7 mouse cellular contexts compared by ENCODE assay signal in the genomic region with DNA sequence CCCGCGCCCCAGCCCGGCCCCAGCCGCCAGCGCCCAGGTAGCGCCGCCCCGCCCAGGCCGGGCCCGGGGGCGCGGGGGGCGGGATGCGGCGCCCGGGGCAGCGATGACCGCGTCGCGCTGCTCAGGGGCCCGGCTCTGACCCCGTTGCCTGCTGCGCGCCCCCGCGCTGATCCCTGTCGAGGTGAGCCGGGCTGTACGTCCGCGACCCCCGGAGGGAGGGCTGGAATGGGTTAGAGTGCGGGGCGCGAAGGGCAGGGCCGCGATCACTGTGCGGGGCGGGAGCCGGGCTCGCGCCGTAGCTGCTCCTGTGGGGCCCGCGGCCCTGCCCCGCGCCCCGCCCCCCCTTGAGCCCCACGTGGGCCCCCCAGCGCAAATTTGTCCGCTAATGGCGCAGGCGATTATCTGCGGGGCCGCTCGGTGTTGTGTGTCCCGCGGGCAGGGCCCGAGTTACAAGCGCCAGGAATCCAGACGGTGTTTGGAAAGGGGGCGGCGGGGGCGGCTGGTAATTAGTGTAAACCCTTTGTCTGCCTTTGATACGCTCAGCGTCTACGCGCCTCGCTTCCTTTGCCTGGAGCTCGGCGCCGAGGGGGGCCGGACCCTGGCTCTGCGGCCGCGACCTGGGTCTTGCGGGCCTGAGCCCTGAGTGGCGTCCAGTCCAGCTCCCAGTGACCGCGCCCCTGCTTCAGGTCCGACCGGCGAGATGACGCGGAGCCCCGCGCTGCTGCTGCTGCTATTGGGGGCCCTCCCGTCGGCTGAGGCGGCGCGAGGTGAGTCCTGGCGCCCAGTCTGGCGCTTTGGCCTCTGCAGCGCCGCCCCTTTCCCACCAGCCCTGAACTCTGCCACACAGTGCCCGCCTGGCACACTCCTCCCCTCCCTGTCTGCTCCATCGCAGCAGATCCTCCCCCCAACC. TPM values are rescaled to one million over a fixed set of nuclear protein-coding genes. Genes with fewer than 3 reads are reported as not detected.
DNase-seq lines count a peak whose midpoint lies in the region; ATAC-seq and TF ChIP-seq lines count a peak whose summit lies in the region.

No protein-coding gene starts in this region.

- no peaks in the 10 kb centered on the region for H3K36me3 ChIP-seq in ES-E14 (ENCODE audit: control insufficient read depth, insufficient read depth, low read length, poor library complexity, severe bottlenecking)
- no peaks in the 10 kb centered on the region for H3K36me3 ChIP-seq in forebrain, embryonic 15.5 days
- H3K36me3 ChIP-seq in intestine, embryonic 15.5 days: no peaks in the 10 kb centered on the region
- H3K36me3 ChIP-seq in liver, embryonic 16.5 days (ENCODE audit: control insufficient read depth, insufficient read depth): no peaks in the 10 kb centered on the region
- no peaks in the 10 kb centered on the region for H3K36me3 ChIP-seq in neural tube, embryonic 11.5 days (ENCODE audit: control insufficient read depth, insufficient read depth, low read length)

- peak overlapping the region; percentile 66 to 93 for H3K4me3 ChIP-seq in ES-E14 (ENCODE audit: insufficient read depth in 1 of 2, low read depth in 1 of 2, low read length in 2 of 2, poor library complexity in 1 of 2, severe bottlenecking in 1 of 2)
- H3K4me3 ChIP-seq in forebrain, embryonic 15.5 days: peak overlapping the region; percentile 66
- peak overlapping the region; percentile 91 for H3K4me3 ChIP-seq in intestine, embryonic 15.5 days (replicated peaks)
- peak overlapping the region; percentile 75 for H3K4me3 ChIP-seq in liver, embryonic 16.5 days (ENCODE audit: low read depth, low read length)
- peak overlapping the region; percentile 95 for H3K4me3 ChIP-seq in neural tube, embryonic 11.5 days (ENCODE audit: low read depth, low read length)

- peak overlapping the region; percentile 87 for H3K9ac ChIP-seq in ES-E14 (ENCODE audit: insufficient read depth, low read depth, low read length, poor library complexity, severe bottlenecking)
- H3K9ac ChIP-seq in forebrain, embryonic 15.5 days (replicated peaks): peak overlapping the region; percentile 42
- H3K9ac ChIP-seq in intestine, embryonic 15.5 days: peak overlapping the region; percentile 81
- H3K9ac ChIP-seq in liver, embryonic 16.5 days (ENCODE audit: low read depth, low read length): peak overlapping the region; percentile 83
- peak overlapping the region; percentile 75 for H3K9ac ChIP-seq in neural tube, embryonic 11.5 days (ENCODE audit: low read length)

- in situ Hi-C loops in ES-E14 (cut with MboI; ENCODE audit: low sequenced_read_pairs in 2 of 2, unreplicated experiment in 2 of 2): no loop called here

- no peak overlapping the region for H3K27ac ChIP-seq in ES-E14 (ENCODE audit: insufficient read depth, low read depth, low read length, poor library complexity, severe bottlenecking)
- H3K27ac ChIP-seq in forebrain, embryonic 15.5 days (replicated peaks): no peak overlapping the region
- H3K27ac ChIP-seq in intestine, embryonic 15.5 days: peak overlapping the region; percentile 70
- peak overlapping the region; percentile 57; the same call in 1 of the 2 replicates for H3K27ac ChIP-seq in liver, embryonic 16.5 days (ENCODE audit: low read length)
- 0 out of 2 replicates have a peak overlapping the region, but pooled peaks have one; percentile 27 for H3K27ac ChIP-seq in neural tube, embryonic 11.5 days (ENCODE audit: low read depth, low read length)

- peak; percentile 52 for ATAC-seq in forebrain, embryonic 15.5 days (replicated peaks)
- peak; percentile 68 for ATAC-seq in intestine, embryonic 15.5 days
- peak; percentile 53 for ATAC-seq in liver, embryonic 16.5 days (ENCODE audit: low read depth)
- peak; percentile 33 for ATAC-seq in neural tube, embryonic 11.5 days (ENCODE audit: insufficient read depth, low FRiP score, low TSS enrichment)

- no peak for DNase-seq in ES-E14 (ENCODE audit: low read depth, low spot score)
- DNase-seq in adrenal gland, postnatal 10 days: peak; percentile 67
- peak; percentile 40 for DNase-seq in neural tube, embryonic 11.5 days (ENCODE audit: low spot score)
- peak; percentile 29 to 52 for DNase-seq in thymus, postnatal 36 days

- peak overlapping the region; percentile 78 for H3K4me2 ChIP-seq in forebrain, embryonic 15.5 days (replicated peaks)
- H3K4me2 ChIP-seq in intestine, embryonic 15.5 days (replicated peaks): peak overlapping the region; percentile 89
- peak overlapping the region; percentile 82 for H3K4me2 ChIP-seq in liver, embryonic 16.5 days (ENCODE audit: low read depth, low read length)
- H3K4me2 ChIP-seq in neural tube, embryonic 11.5 days (ENCODE audit: low read depth): peak overlapping the region; percentile 78

- H3K27me3 ChIP-seq in forebrain, embryonic 15.5 days: peaks cover 9% of the 10 kb centered on the region; the same call in 1 of the 2 replicates
- no peaks in the 10 kb centered on the region for H3K27me3 ChIP-seq in intestine, embryonic 15.5 days (replicated peaks)
- no peaks in the 10 kb centered on the region for H3K27me3 ChIP-seq in liver, embryonic 16.5 days (ENCODE audit: control insufficient read depth, insufficient read depth, low read depth, low read length)
- peaks cover 4% of the 10 kb centered on the region; the same call in 1 of the 2 replicates for H3K27me3 ChIP-seq in neural tube, embryonic 11.5 days (ENCODE audit: control insufficient read depth, insufficient read depth, low read length)

- H3K9me3 ChIP-seq in ES-E14 (ENCODE audit: control insufficient read depth, insufficient read depth, low read depth, low read length): no peaks in the 10 kb centered on the region
- no peaks in the 10 kb centered on the region for H3K9me3 ChIP-seq in forebrain, embryonic 15.5 days
- H3K9me3 ChIP-seq in intestine, embryonic 15.5 days: no peaks in the 10 kb centered on the region
- no peaks in the 10 kb centered on the region for H3K9me3 ChIP-seq in liver, embryonic 16.5 days (replicated peaks; ENCODE audit: control insufficient read depth, low read length)
- H3K9me3 ChIP-seq in neural tube, embryonic 11.5 days (ENCODE audit: control insufficient read depth, low read length): no peaks in the 10 kb centered on the region

- peaks cover 0 to 4% of the 10 kb centered on the region in 2 experiments; a peak in 1 of 4 replicates for H3K4me1 ChIP-seq in ES-E14 (ENCODE audit: control insufficient read depth in 2 of 2, insufficient read depth in 2 of 2, low read length in 2 of 2, poor library complexity in 1 of 2)
- peaks cover 35% of the 10 kb centered on the region for H3K4me1 ChIP-seq in forebrain, embryonic 15.5 days
- peaks cover 47% of the 10 kb centered on the region for H3K4me1 ChIP-seq in intestine, embryonic 15.5 days (replicated peaks)
- peaks cover 35% of the 10 kb centered on the region for H3K4me1 ChIP-seq in liver, embryonic 16.5 days (ENCODE audit: control insufficient read depth, low read depth, low read length)
- H3K4me1 ChIP-seq in neural tube, embryonic 11.5 days (ENCODE audit: control insufficient read depth, insufficient read depth, low read length): peaks cover 39% of the 10 kb centered on the region

- WGBS in forebrain, embryonic 15.5 days: 1% methylated on average over 71 of the region's 99 CpGs
- under 1% methylated on average over 83 of the region's 99 CpGs for WGBS in intestine, embryonic 15.5 days
- WGBS in liver, embryonic 16.5 days (ENCODE audit: insufficient replicate concordance): under 1% methylated on average over 76 of the region's 99 CpGs
- under 1% methylated on average over 94 of the region's 99 CpGs for WGBS in neural tube, embryonic 11.5 days

TF ChIP-seq in ES-E14, 5 proteins besides CTCF, POLR2A, EP300 and RAD21:
- TF ChIP-seq ZC3H11A (IDR thresholded peaks at IDR 0.05; ENCODE audit: borderline replicate concordance, low read depth, low read length) (no peak), CHD2 (IDR thresholded peaks at IDR 0.05; ENCODE audit: low read depth, low read length) (no peak), HCFC1 (IDR thresholded peaks at IDR 0.05; ENCODE audit: borderline replicate concordance, insufficient read depth, low read length) (no peak), ZNF384 (IDR thresholded peaks at IDR 0.05; ENCODE audit: low read depth, low read length) (no peak), MAFK (IDR thresholded peaks at IDR 0.05; ENCODE audit: insufficient read depth, low read depth, low read length) (no peak)
TF ChIP-seq in ES-E14: peak in this region for 0.

RNA-seq across cellular contexts. Expression of gene Fgfrl1, which starts 2.4 kb away (rescaled TPM):
- 15.5 and 18.9 TPM in 2 replicates for total RNA-seq in ES-E14 (2012; rRNA removed)
- total RNA-seq in adrenal gland, postnatal 10 days (2021): 10 to 100 TPM; 42.5 to 52.7 TPM
- 9.4 and 10.1 TPM in 2 replicates for polyA plus RNA-seq in forebrain, embryonic 15.5 days (2015; fragmentation: Nextera tagmentation; extraction: Ambion mirVana)
- 21.8 and 26.3 TPM in 2 replicates for polyA plus RNA-seq in intestine, embryonic 15.5 days (2015; fragmentation: Nextera tagmentation; extraction: Ambion mirVana)
- polyA plus RNA-seq in liver, embryonic 16.5 days (2015; fragmentation: Nextera tagmentation; extraction: Ambion mirVana): 2.3 and 2.9 TPM in 2 replicates
- polyA plus RNA-seq in neural tube, embryonic 11.5 days (2014; fragmentation: Nextera tagmentation; extraction: Ambion mirVana): 26.0 and 28.6 TPM in 2 replicates

RNA-seq across cellular contexts. Expression of gene Slc26a1, which starts 19.2 kb away (rescaled TPM):
- 0.26 and 0.27 TPM in 2 replicates for total RNA-seq in ES-E14 (2012; rRNA removed)
- total RNA-seq in adrenal gland, postnatal 10 days (2021): 10 to 100 TPM in 1 of 2 experiments, 1 to 10 TPM in 1; 5.7 to 11.4 TPM
- polyA plus RNA-seq in forebrain, embryonic 15.5 days (2015; fragmentation: Nextera tagmentation; extraction: Ambion mirVana): 1.8 and 1.9 TPM in 2 replicates
- polyA plus RNA-seq in intestine, embryonic 15.5 days (2015; fragmentation: Nextera tagmentation; extraction: Ambion mirVana): 3.6 and 4.9 TPM in 2 replicates
- 20.7 and 23.7 TPM in 2 replicates for polyA plus RNA-seq in liver, embryonic 16.5 days (2015; fragmentation: Nextera tagmentation; extraction: Ambion mirVana)
- 0.96 and 0.97 TPM in 2 replicates for polyA plus RNA-seq in neural tube, embryonic 11.5 days (2014; fragmentation: Nextera tagmentation; extraction: Ambion mirVana)

RNA-seq across cellular contexts. Expression of gene Dgkq, which starts 25.1 kb away (rescaled TPM):
- total RNA-seq in ES-E14 (2012; rRNA removed): 25.5 and 47.5 TPM in 2 replicates
- 10 to 100 TPM; 16.7 to 23.7 TPM for total RNA-seq in adrenal gland, postnatal 10 days (2021)
- 23.6 and 24.4 TPM in 2 replicates for polyA plus RNA-seq in forebrain, embryonic 15.5 days (2015; fragmentation: Nextera tagmentation; extraction: Ambion mirVana)
- 11.1 and 11.2 TPM in 2 replicates for polyA plus RNA-seq in intestine, embryonic 15.5 days (2015; fragmentation: Nextera tagmentation; extraction: Ambion mirVana)
- polyA plus RNA-seq in liver, embryonic 16.5 days (2015; fragmentation: Nextera tagmentation; extraction: Ambion mirVana): 3.1 and 3.4 TPM in 2 replicates
- polyA plus RNA-seq in neural tube, embryonic 11.5 days (2014; fragmentation: Nextera tagmentation; extraction: Ambion mirVana): 11.6 and 12.1 TPM in 2 replicates

RNA-seq across cellular contexts. Expression of gene Idua, which starts 34.5 kb away (rescaled TPM):
- 3.7 and 5.2 TPM in 2 replicates for total RNA-seq in ES-E14 (2012; rRNA removed)
- total RNA-seq in adrenal gland, postnatal 10 days (2021): 10 to 100 TPM in 1 of 2 experiments, 1 to 10 TPM in 1; 9.0 to 15.2 TPM
- 9.9 and 10.9 TPM in 2 replicates for polyA plus RNA-seq in forebrain, embryonic 15.5 days (2015; fragmentation: Nextera tagmentation; extraction: Ambion mirVana)
- 12.0 and 12.8 TPM in 2 replicates for polyA plus RNA-seq in intestine, embryonic 15.5 days (2015; fragmentation: Nextera tagmentation; extraction: Ambion mirVana)
- 5.0 and 5.8 TPM in 2 replicates for polyA plus RNA-seq in liver, embryonic 16.5 days (2015; fragmentation: Nextera tagmentation; extraction: Ambion mirVana)
- 7.1 and 8.2 TPM in 2 replicates for polyA plus RNA-seq in neural tube, embryonic 11.5 days (2014; fragmentation: Nextera tagmentation; extraction: Ambion mirVana)

Comparison
In these comparisons a context has a peak if more than half of its experiments do, and no peak if none do; other contexts are left out.
1. H3K27ac ChIP-seq: peak in intestine, embryonic 15.5 days (single experiment), liver, embryonic 16.5 days (single experiment) and neural tube, embryonic 11.5 days (single experiment); none in ES-E14 (single experiment) and forebrain, embryonic 15.5 days (single experiment).
2. Peak in every context shown above with its lines, with median percentiles within 50 percentile points of each other: H3K4me3 ChIP-seq, H3K9ac ChIP-seq, ATAC-seq and H3K4me2 ChIP-seq.